Mouse (Mus musculus): ENCODE data around the gene Itgam. TPM values are rescaled to one million over a fixed set of nuclear protein-coding genes. Genes with fewer than 3 reads are reported as not detected.
"Not testable (repeated sequence)": the region's sequence is repeated elsewhere in the genome, so short reads cannot be mapped to it uniquely, and the experiment has no call there.

The Itgam gene
- total RNA-seq, 2 experiments from 2014 or later: 1.2 to 1.8 TPM

DNA sequence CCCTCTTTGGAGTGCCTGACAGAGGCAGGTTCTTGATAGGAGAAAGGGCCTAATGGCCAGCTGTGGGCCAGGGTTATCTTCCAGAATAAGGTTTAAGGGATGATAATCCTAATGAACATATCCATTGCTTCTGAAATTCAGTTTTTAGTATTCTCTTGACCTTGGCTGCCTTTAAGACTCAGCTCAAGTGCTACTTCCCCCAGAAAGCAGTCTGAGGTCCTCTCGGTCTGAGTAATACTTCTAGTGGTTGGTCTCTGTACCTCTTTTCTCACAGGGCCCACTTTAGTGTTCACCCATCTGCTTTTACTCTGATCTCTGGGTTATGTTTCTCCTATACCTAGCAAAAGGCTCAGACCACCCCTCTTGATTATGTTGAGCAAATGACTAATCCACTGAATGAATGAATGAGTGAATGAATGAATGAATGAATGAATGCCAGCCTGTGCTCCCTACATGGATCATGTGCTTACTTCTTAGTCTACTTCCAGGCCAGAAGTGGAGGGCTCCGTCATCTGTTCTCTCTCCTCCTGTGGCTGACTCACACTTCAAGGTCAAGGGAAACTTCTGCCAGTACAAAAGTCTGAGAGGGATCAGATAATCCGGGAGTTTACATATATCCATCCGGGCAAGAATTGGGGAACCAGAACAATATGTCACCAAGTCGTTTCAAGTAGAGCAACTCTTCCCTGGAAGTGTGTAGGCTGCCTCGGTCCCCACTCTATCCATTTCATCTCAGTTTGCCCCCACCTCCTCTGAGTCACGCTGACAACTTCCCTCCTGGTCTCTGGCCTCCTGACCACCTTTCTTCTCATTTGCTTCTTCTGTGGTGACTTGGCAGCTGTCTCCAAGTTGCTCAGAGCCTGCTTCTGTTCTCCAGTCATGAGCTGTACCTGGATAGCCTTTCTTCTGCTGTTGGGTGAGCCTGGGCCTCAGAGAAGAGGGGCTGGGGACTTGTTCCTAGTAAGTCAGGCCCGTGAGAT, 66.6 kb downstream of the Itgam start, which contains the start of gene Itgax:
Itgax (plus strand) TSS at position 807 of the 980 bp plus-strand sequence.
- no peak for DNase-seq (ENCODE audit: low spot score)

DNA sequence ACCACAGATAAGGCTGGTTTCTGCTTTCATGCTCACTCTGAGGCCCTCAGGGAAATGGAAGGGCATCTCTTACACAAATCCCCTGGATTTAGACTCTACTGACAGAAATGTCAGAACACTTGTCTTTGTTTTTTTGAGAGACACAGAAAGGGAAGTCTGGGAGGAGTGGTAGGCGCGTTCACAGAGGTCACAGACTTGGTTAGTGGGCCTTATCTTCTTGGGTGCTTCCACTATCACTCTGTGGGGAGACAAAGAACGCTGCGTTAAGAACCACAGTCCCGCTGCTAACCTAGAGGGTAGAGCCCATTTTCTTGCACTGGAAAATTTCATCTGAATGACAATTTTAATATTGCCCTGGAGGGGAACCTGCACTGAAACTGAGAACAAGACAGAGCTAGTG, 69.7 kb downstream of the Itgam start:
- DNase-seq (ENCODE audit: low spot score): no peak

DNA sequence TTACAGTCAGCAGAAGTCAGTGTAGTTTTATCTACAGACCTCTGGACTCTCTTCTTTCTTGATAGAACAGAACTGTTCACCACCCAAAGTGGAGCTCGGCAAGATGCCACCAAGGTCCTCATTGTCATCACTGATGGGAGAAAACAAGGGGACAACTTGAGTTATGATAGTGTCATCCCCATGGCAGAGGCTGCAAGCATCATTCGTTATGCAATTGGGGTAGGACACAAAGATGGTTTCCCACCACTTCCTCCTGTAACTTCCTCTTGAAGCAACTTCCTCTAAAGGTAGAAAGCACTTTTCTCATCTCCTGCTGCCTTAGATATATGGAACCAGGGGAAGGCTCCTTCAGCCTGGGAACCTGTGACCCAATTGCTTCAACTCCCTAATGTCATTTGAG, 71.2 kb downstream of the Itgam start:
- DNase-seq (ENCODE audit: low spot score): no peak

- DNase-seq (ENCODE audit: low spot score): no peak
Measured at GRCm38 (mm10) chr7:128136927-128137326, 74.5 kb downstream of the Itgam start.

- DNase-seq (ENCODE audit: low spot score): no peak
Measured at GRCm38 (mm10) chr7:128139611-128140010, 77.2 kb downstream of the Itgam start.

DNA sequence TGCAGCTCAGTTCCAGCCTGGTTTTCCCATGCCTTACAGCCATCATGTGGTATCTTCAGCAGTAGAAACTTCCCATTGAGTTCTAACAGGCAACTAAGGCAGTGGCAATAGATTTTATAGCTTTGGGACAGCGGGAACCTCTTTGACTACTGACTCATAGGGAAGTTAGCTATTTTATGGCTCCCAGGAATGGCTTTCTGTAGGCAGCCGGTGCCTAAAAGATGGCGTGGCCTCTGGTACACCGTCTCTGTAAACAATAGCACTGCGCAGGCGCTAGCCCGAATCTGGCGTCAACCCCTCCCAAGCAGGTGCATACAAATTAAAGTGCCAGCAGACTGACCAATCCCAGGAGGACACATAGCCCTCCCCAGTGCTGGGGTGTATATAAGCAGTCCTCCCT, 88.5 kb downstream of the Itgam start:
- no peak for DNase-seq (ENCODE audit: low spot score)

DNA sequence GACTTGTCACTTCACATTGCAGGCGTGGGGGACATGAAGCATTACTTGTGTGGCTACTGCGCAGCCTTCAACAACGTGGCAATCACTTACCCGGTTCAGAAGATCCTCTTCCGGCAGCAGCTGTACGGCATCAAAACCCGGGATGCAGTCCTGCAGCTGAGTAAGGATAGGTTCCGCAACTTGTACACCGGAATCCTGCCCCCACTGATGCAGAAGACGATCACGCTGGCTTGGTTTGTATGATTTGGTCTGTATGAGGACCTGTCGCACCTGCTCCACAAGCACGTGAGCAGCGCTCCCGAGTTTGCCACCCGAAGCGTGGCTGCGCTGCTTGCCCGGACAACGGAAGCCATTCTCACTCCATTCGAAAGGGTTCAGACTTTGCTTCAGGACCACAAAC, 91.6 kb downstream of the Itgam start, which contains the start of gene Itgad:
Itgad (plus strand) TSS at position 301 of the 400 bp plus-strand sequence.
- DNase-seq (ENCODE audit: low spot score): no peak

DNA sequence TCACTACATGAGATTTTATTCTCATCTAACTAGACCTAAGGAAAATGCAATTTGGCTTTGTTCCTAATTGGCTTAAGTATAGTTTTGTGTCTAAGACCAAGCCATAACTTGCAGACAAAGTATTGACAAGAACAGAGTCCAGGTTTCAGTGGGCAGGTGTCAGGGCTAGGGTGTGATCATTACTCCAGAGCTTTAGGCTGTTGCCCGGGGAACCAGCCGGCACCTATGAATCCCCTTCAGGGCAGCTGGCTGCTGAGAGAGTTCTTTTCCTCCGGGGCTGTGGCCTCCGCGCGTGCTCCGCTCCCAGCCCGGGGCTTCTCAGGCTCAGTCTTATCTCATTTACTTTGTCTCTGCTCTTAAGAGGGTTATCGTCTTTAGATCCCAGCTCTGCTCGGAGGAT, 92.5 kb downstream of the Itgam start:
- DNase-seq (ENCODE audit: low spot score): no peak

DNA sequence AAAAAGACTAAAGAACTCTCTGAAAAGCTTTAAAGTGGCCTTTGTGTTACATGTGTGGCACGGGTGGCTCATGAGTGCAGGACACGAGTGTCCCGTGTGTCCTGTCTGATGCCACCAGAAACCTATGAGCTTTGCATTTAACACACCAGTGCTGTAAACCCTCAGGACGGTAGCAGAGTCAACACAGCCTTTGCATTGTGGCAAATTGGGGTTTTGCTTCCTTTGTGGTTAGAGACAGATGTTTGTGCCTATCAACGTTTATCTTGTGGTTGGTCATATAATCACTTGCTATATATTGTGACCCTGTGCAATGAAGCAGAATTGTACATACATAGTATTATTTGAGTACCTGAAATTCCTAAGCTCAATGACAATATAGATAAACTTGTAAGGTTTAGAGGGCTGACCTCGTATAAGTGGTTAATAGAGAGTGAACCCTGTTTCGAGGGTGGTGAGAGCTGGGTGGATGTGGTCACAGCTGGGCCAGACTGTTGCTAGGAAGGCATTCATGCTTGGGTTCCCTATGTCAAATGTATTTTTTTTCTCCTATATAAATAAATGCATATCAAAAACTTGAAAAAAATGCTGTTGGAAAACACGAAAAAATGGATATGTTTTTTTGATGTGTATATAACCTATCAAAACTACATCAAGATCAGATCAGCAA, 96.4 kb downstream of the Itgam start:
- not testable (repeated sequence) for DNase-seq (ENCODE audit: low spot score)

DNA sequence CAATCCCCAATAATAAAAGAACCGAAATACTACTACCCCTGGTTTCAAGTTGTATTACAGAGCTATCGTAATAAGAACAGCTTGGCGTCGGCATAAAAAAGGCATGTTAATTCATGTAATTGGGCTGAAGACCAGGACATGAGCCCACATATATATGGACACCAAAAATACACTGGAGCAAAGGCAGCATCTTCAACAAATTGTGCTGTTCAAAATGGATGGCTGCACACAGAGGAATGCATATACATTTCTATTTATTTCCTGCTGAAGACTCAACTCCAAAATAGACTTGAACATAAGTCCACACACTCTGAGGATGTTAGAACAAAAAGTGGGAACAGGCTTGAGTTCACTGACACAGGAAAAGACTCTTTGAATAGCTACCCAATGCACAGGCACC, 101.6 kb downstream of the Itgam start:
- no peak for DNase-seq (ENCODE audit: low spot score)

- DNase-seq (ENCODE audit: low spot score): no peak
Measured at GRCm38 (mm10) chr7:128166391-128166790, 104.0 kb downstream of the Itgam start.

Other genes starting within 250 kb of the Itgam start
- gene Stx4a, start 238.3 kb upstream of the Itgam start, total RNA-seq (2021): 10 to 100 TPM; 46.4 to 56.7 TPM
- 1 to 10 TPM in 1 of 2 experiments, under 1 TPM in 1; 0.74 to 1.2 TPM for gene Stx1b, start 238.1 kb upstream of the Itgam start, total RNA-seq (2021)
- 10 to 100 TPM; 12.4 to 12.6 TPM for gene Zfp646, start 186.4 kb upstream of the Itgam start, total RNA-seq (2021)
- gene Zfp668, start 185.8 kb upstream of the Itgam start, total RNA-seq (2021): 1 to 10 TPM; 3.2 to 4.1 TPM
- 1 to 10 TPM; 1.9 TPM for gene Prss53, start 171.7 kb upstream of the Itgam start, total RNA-seq (2021)
- not detected for gene Gm21974, start 167.2 kb upstream of the Itgam start, total RNA-seq (2021)
- gene Vkorc1, start 167.0 kb upstream of the Itgam start, total RNA-seq (2021): 1 to 10 TPM; 7.5 to 9.9 TPM
- 100 to 1,000 TPM; 169 to 173 TPM for gene Bckdk, start 158.6 kb upstream of the Itgam start, total RNA-seq (2021)
- 10 to 100 TPM; 23.1 to 24.7 TPM for gene Kat8, start 150.1 kb upstream of the Itgam start, total RNA-seq (2021)
- gene Prss8, start 132.5 kb upstream of the Itgam start, total RNA-seq (2021): not detected
- gene Prss36, start 115.9 kb upstream of the Itgam start, total RNA-seq (2021): 1 to 10 TPM; 6.1 to 7.1 TPM
- gene Fus, start 95.2 kb upstream of the Itgam start, total RNA-seq (2021): 10 to 100 TPM; 83.3 to 92.1 TPM
- under 1 TPM; 0.16 to 0.55 TPM for gene Pycard, start 68.8 kb upstream of the Itgam start, total RNA-seq (2021)
- 100 to 1,000 TPM; 195 to 222 TPM for gene Trim72, start 58.7 kb upstream of the Itgam start, total RNA-seq (2021)
- not detected for gene Gm49368, start within 50 bp of the Itgam start, total RNA-seq (2021)
- gene Itgax, start 66.9 kb downstream of the Itgam start, total RNA-seq (2021): under 1 TPM; 0.09 to 0.52 TPM
- gene Itgad, start 91.7 kb downstream of the Itgam start, total RNA-seq (2021): under 1 TPM in 1 of 2 experiments, not detected in 1; 0.26 TPM
- gene Cox6a2, start 143.7 kb downstream of the Itgam start, total RNA-seq (2021): 1,000 to 10,000 TPM; 1,835 to 2,031 TPM
- gene Armc5, start 174.7 kb downstream of the Itgam start, total RNA-seq (2021): 1 to 10 TPM; 8.3 to 9.0 TPM
- gene 9130023H24Rik, start 175.4 kb downstream of the Itgam start, total RNA-seq (2021): 1 to 10 TPM; 1.6 to 1.7 TPM
- gene Tgfb1i1, start 184.2 kb downstream of the Itgam start, total RNA-seq (2021): 1 to 10 TPM; 5.5 to 7.0 TPM
- gene Slc5a2, start 203.0 kb downstream of the Itgam start, total RNA-seq (2021): under 1 TPM in 1 of 2 experiments, not detected in 1; 0.39 TPM
- gene BC017158, start 235.5 kb downstream of the Itgam start, total RNA-seq (2021): 1 to 10 TPM; 2.2 to 2.7 TPM